ENCODE assay signal across 7 mouse cellular contexts in genomic region chr3:146939391-146940250, GRCm38 (mm10).
DNase-seq lines count a peak whose midpoint lies in the region; ATAC-seq and TF ChIP-seq lines count a peak whose summit lies in the region.

No protein-coding gene starts in this region.

- H3K36me3 ChIP-seq in lung, embryonic 16.5 days (ENCODE audit: control insufficient read depth, insufficient read depth, low read length): 0 out of 2 replicates have a peak, but pooled peaks cover 2% of the 10 kb centered on the region
- H3K36me3 ChIP-seq in heart, embryonic 12.5 days: peaks cover 6% of the 10 kb centered on the region; the same call in 1 of the 2 replicates
- H3K36me3 ChIP-seq in liver, embryonic 14.5 days (replicated peaks; ENCODE audit: control insufficient read depth, insufficient read depth, low read depth): no peaks in the 10 kb centered on the region

- WGBS in lung, embryonic 16.5 days: 26% methylated on average over 21 of the region's 21 CpGs
- 30% methylated on average over 21 of the region's 21 CpGs for WGBS in heart, embryonic 12.5 days
- WGBS in liver, embryonic 14.5 days (ENCODE audit: insufficient replicate concordance): 25% methylated on average over 21 of the region's 21 CpGs

- H3K4me3 ChIP-seq in lung, embryonic 16.5 days (ENCODE audit: low read length): 0 out of 2 replicates have a peak overlapping the region, but pooled peaks have one; percentile 12
- H3K4me3 ChIP-seq in heart, embryonic 12.5 days: peak overlapping the region; percentile 21; the same call in 1 of the 2 replicates
- H3K4me3 ChIP-seq in liver, embryonic 14.5 days (ENCODE audit: insufficient read depth in 1 of 2, low read depth in 2 of 2, low read length in 2 of 2): no peak overlapping the region

- no peak for TF ChIP-seq EP300 in liver, embryonic 14.5 days (IDR thresholded peaks at IDR 0.05; ENCODE audit: low read depth)

- DNase-seq in lung, postnatal 14 days: no peak
- peak; percentile 74 for DNase-seq in embryo, embryonic 10.5 days (ENCODE audit: low spot score)
- no peak for DNase-seq in liver, embryonic 14.5 days (ENCODE audit: low read depth in 3 of 3, low spot score in 3 of 3)
- no peak for DNase-seq in urinary bladder, postnatal 4 days (ENCODE audit: low spot score in 2 of 2)
- DNase-seq in ovary, adult 18-20 months (ENCODE audit: low spot score): no peak

- peak; percentile 25; the same call in 1 of the 2 replicates for TF ChIP-seq CTCF in liver, embryonic 14.5 days (IDR thresholded peaks at IDR 0.05; ENCODE audit: low read depth)

- H3K4me2 ChIP-seq in lung, embryonic 16.5 days (ENCODE audit: low read depth, low read length): peak overlapping the region; percentile 31; the same call in 1 of the 2 replicates
- peak overlapping the region; percentile 61 for H3K4me2 ChIP-seq in heart, embryonic 12.5 days
- no peak overlapping the region for H3K4me2 ChIP-seq in liver, embryonic 14.5 days (ENCODE audit: low read depth)

- ATAC-seq in lung, embryonic 16.5 days (ENCODE audit: low read depth): peak; percentile 72
- no peak for ATAC-seq in heart, embryonic 12.5 days (ENCODE audit: insufficient number of reproducible peaks, low FRiP score)
- ATAC-seq in liver, embryonic 14.5 days (ENCODE audit: insufficient read depth): no peak

- peaks cover 3% of the 10 kb centered on the region; the same call in 1 of the 2 replicates for H3K9me3 ChIP-seq in lung, embryonic 16.5 days (ENCODE audit: control insufficient read depth, low read length)
- no peaks in the 10 kb centered on the region; the same call in 1 of the 2 replicates for H3K9me3 ChIP-seq in heart, embryonic 12.5 days (replicated peaks)
- no peaks in the 10 kb centered on the region for H3K9me3 ChIP-seq in liver, embryonic 14.5 days (ENCODE audit: control insufficient read depth, low read length)

- H3K4me1 ChIP-seq in lung, embryonic 16.5 days (replicated peaks; ENCODE audit: control insufficient read depth, insufficient read depth, low read length): no peaks in the 10 kb centered on the region
- no peaks in the 10 kb centered on the region for H3K4me1 ChIP-seq in heart, embryonic 12.5 days (replicated peaks)
- no peaks in the 10 kb centered on the region for H3K4me1 ChIP-seq in liver, embryonic 14.5 days (replicated peaks; ENCODE audit: control insufficient read depth in 2 of 2, insufficient read depth in 2 of 2, low read length in 1 of 2)

- no peak overlapping the region for H3K9ac ChIP-seq in lung, embryonic 16.5 days (ENCODE audit: low read length)
- no peak overlapping the region for H3K9ac ChIP-seq in heart, embryonic 12.5 days
- H3K9ac ChIP-seq in liver, embryonic 14.5 days (replicated peaks): no peak overlapping the region

- no peaks in the 10 kb centered on the region for H3K27me3 ChIP-seq in lung, embryonic 16.5 days (ENCODE audit: control insufficient read depth, insufficient read depth, low read depth, low read length)
- 0 out of 2 replicates have a peak, but pooled peaks cover 4% of the 10 kb centered on the region for H3K27me3 ChIP-seq in heart, embryonic 12.5 days (replicated peaks)
- no peaks in the 10 kb centered on the region for H3K27me3 ChIP-seq in liver, embryonic 14.5 days (ENCODE audit: control insufficient read depth, insufficient read depth, low read length)

- H3K27ac ChIP-seq in lung, embryonic 16.5 days (ENCODE audit: low read length): no peak overlapping the region
- no peak overlapping the region for H3K27ac ChIP-seq in heart, embryonic 12.5 days (ENCODE audit: poor library complexity, severe bottlenecking)
- no peak overlapping the region for H3K27ac ChIP-seq in liver, embryonic 14.5 days

Comparison
In these comparisons a context has a peak if more than half of its experiments do, and no peak if none do; other contexts are left out.
1. H3K4me3 ChIP-seq: peak in lung, embryonic 16.5 days (single experiment) and heart, embryonic 12.5 days (single experiment); none in liver, embryonic 14.5 days (0 of 2).